Mouse (Mus musculus): ENCODE measurements at regions not wholly inside any gene's neighbourhood (a gene's known extent, or its start where the extent isn't known, plus 50 kb on each side); places are given as distances from the start of the nearest gene placed in this dataset.

DNA sequence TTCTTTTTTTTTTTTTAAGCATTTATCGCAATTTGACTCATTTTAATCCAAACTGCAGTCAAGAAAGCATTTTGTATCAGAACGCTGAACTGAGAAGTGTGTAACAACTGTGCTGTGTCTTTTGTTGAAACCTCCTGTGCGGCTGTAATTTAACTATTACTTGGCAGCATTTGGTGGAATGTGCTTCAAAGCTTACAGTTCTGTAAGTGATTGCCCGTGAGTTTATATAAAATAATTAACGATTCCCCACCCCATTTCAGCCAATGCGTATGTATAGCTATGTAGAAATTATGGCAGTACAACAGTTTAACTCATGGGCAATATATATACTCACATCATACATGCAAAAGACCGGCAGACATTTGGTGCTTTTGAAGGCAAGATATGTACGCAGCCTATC lies 421.8 kb upstream of the Ubash3b start:
- Histone ChIP-seq H3K4me2 (ENCODE audit: low read depth) (peak overlapping the region; percentile 40), H3K4me1 (ENCODE audit: control insufficient read depth, insufficient read depth, low read length) (peaks cover 8% of the 10 kb centered on the region)

DNA sequence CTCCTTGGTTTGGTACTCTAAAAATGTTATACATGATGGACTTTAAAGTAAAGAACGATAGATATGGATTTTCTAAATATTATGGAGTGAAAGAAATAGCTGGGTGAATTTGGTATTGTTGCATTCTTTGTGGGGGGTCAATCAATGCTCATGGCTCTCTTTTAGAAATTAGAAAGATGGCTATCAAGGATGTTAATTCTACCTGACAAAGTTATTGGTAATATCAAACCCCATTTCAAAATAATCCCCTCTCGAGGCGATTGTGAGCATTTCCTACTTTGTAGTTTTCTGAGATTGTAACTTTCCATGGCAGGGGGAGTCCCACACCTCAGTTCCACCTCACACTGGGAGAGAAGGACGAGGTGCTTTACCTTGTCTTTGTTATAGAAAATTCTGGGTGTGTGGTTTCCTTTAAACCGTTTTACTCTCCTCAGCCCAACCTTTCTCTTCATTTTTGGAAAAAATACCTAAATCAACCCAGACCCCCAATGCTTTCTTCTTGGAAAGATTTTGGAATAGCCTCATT lies 421.3 kb upstream of the Ubash3b start:
- Histone ChIP-seq H3K27ac (ENCODE audit: low read depth, low read length) (peak overlapping the region; percentile 91), H3K36me3 (ENCODE audit: control insufficient read depth, insufficient read depth, low read length) (no peaks in the 10 kb centered on the region; the same call in 1 of the 2 replicates), H3K4me3 (ENCODE audit: low read depth, low read length) (peak overlapping the region; percentile 45), H3K27me3 (ENCODE audit: control insufficient read depth, insufficient read depth, low read length) (no peaks in the 10 kb centered on the region), H3K9me3 (ENCODE audit: control insufficient read depth, low read length) (no peaks in the 10 kb centered on the region), H3K4me2 (ENCODE audit: low read depth) (peak overlapping the region; percentile 40), H3K9ac (ENCODE audit: low read length) (peak overlapping the region; percentile 74), H3K4me1 (ENCODE audit: control insufficient read depth, insufficient read depth, low read length) (peaks cover 8% of the 10 kb centered on the region)
- 59% methylated on average over 5 of the region's 5 CpGs for WGBS
- DNase-seq (ENCODE audit: low spot score): no peak
- ATAC-seq (ENCODE audit: insufficient read depth, low FRiP score, low TSS enrichment): no peak

More for the DNA sequence above, 421.8 kb upstream of the Ubash3b start:
- Histone ChIP-seq H3K27ac (ENCODE audit: low read depth, low read length) (peak overlapping the region; percentile 91), H3K9me3 (ENCODE audit: control insufficient read depth, low read length) (no peaks in the 10 kb centered on the region), H3K36me3 (ENCODE audit: control insufficient read depth, insufficient read depth, low read length) (no peaks in the 10 kb centered on the region; the same call in 1 of the 2 replicates), H3K4me3 (ENCODE audit: low read depth, low read length) (peak overlapping the region; percentile 45), H3K27me3 (ENCODE audit: control insufficient read depth, insufficient read depth, low read length) (no peaks in the 10 kb centered on the region), H3K9ac (ENCODE audit: low read length) (peak overlapping the region; percentile 74)
- ATAC-seq (ENCODE audit: insufficient read depth, low FRiP score, low TSS enrichment) (no peak), DNase-seq (ENCODE audit: low spot score) (no peak)
- 66% methylated on average over 8 of the region's 8 CpGs for WGBS

DNA sequence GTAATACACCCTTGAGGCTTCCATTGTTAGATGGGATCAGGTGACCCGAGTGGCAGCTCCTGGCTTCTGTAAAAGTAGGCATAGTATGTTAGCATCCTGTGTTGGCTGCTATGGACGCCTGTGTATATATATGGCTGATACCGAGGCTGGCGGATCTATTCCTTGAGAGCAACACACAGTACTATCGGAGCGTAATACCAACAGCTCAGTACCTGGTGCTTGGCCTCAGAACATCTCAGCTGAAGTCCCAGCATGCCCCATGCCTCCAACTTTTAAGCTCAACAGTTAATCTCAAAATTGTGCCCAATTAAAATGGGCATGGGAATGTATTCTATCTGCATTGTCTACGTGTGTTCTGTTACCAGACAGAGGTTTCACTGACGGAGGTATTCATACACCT lies 420.7 kb upstream of the Ubash3b start:
- Histone ChIP-seq H3K27me3 (ENCODE audit: control insufficient read depth, insufficient read depth, low read length) (no peaks in the 10 kb centered on the region), H3K36me3 (ENCODE audit: control insufficient read depth, insufficient read depth, low read length) (no peaks in the 10 kb centered on the region), H3K9me3 (ENCODE audit: control insufficient read depth, low read length) (no peaks in the 10 kb centered on the region), H3K27ac (ENCODE audit: low read depth, low read length) (peak overlapping the region; percentile 86), H3K9ac (ENCODE audit: low read length) (peak overlapping the region; percentile 65), H3K4me2 (ENCODE audit: low read depth) (peak overlapping the region; percentile 40), H3K4me3 (ENCODE audit: low read depth, low read length) (peak overlapping the region; percentile 45), H3K4me1 (ENCODE audit: control insufficient read depth, insufficient read depth, low read length) (peaks cover 8% of the 10 kb centered on the region)
- ATAC-seq (ENCODE audit: insufficient read depth, low FRiP score, low TSS enrichment) (no peak), DNase-seq (ENCODE audit: low spot score) (peak; percentile 41)
- 59% methylated on average over 8 of the region's 8 CpGs for WGBS

DNA sequence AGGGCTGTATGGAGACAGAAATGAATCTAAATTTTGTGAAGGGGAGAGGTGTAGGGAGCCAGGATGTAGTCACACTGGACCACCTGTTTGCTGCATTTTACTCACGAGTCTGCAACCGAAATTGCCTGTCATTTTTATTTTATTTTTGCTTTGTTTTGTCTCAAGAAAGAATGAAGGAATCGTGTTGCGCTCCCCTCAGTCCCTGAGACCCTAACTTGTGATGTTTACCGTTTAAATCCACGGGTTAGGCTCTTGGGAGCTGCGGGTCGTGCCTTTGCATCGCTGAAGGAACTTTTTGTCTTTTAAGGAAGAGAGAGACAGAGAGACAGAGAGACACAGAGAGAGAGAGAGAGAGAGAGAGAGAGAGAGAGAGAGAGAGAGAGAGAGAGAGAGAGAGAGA lies 420.2 kb upstream of the Ubash3b start:
- H3K4me3 ChIP-seq (ENCODE audit: low read depth, low read length): peak overlapping the region; percentile 45
- peak overlapping the region; percentile 65 for H3K9ac ChIP-seq (ENCODE audit: low read length)
- H3K27me3 ChIP-seq (ENCODE audit: control insufficient read depth, insufficient read depth, low read length): no peaks in the 10 kb centered on the region
- H3K4me2 ChIP-seq (ENCODE audit: low read depth): peak overlapping the region; percentile 40
- 23% methylated on average over 9 of the region's 9 CpGs for WGBS
- H3K9me3 ChIP-seq (ENCODE audit: control insufficient read depth, low read length): no peaks in the 10 kb centered on the region
- DNase-seq (ENCODE audit: low spot score) (no peak), ATAC-seq (ENCODE audit: insufficient read depth, low FRiP score, low TSS enrichment) (no peak)
- peak overlapping the region; percentile 86 for H3K27ac ChIP-seq (ENCODE audit: low read depth, low read length)
- no peaks in the 10 kb centered on the region for H3K36me3 ChIP-seq (ENCODE audit: control insufficient read depth, insufficient read depth, low read length)
- H3K4me1 ChIP-seq (ENCODE audit: control insufficient read depth, insufficient read depth, low read length): peaks cover 8% of the 10 kb centered on the region

DNA sequence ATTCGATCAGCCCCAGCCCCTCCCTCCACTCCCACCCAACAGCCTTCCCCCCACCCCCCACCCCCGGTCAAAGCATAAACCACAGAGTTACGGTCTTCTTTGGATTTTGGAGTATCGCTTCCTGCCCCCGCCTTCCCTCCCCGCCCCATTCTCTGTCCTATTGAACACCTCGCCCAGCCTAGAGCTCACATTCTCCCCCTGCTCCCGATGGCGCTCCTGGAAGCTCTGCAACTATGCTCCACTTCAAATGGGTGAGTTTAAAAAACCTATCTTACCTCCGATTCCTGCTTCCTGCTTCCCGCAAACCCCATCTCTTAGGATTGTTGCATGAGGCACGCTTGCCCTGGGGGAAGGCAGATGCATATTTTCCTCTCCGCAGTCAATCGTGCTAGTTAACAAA lies 419.7 kb upstream of the Ubash3b start:
- no peak for ATAC-seq (ENCODE audit: insufficient read depth, low FRiP score, low TSS enrichment)
- peak overlapping the region; percentile 40 for H3K4me2 ChIP-seq (ENCODE audit: low read depth)
- H3K36me3 ChIP-seq (ENCODE audit: control insufficient read depth, insufficient read depth, low read length): no peaks in the 10 kb centered on the region
- H3K27ac ChIP-seq (ENCODE audit: low read depth, low read length): peak overlapping the region; percentile 86
- no peaks in the 10 kb centered on the region for H3K27me3 ChIP-seq (ENCODE audit: control insufficient read depth, insufficient read depth, low read length)
- H3K4me3 ChIP-seq (ENCODE audit: low read depth, low read length): peak overlapping the region; percentile 45
- peak overlapping the region; percentile 65 for H3K9ac ChIP-seq (ENCODE audit: low read length)
- WGBS: 5% methylated on average over 14 of the region's 14 CpGs
- H3K4me1 ChIP-seq (ENCODE audit: control insufficient read depth, insufficient read depth, low read length): peaks cover 8% of the 10 kb centered on the region
- no peaks in the 10 kb centered on the region for H3K9me3 ChIP-seq (ENCODE audit: control insufficient read depth, low read length)
- DNase-seq (ENCODE audit: low spot score): peak; percentile 53

GRCm38 (mm10) chr9:41580611-41581041 lies 419.1 kb upstream of the Ubash3b start:
- DNase-seq (ENCODE audit: low spot score): peak; percentile 78
- Histone ChIP-seq H3K4me3 (ENCODE audit: low read depth, low read length) (peak overlapping the region; percentile 45), H3K4me2 (ENCODE audit: low read depth) (peak overlapping the region; percentile 40), H3K27me3 (ENCODE audit: control insufficient read depth, insufficient read depth, low read length) (no peaks in the 10 kb centered on the region), H3K9ac (ENCODE audit: low read length) (peak overlapping the region; percentile 65), H3K9me3 (ENCODE audit: control insufficient read depth, low read length) (no peaks in the 10 kb centered on the region), H3K36me3 (ENCODE audit: control insufficient read depth, insufficient read depth, low read length) (no peaks in the 10 kb centered on the region), H3K4me1 (ENCODE audit: control insufficient read depth, insufficient read depth, low read length) (peaks cover 4% of the 10 kb centered on the region), H3K27ac (ENCODE audit: low read depth, low read length) (peak overlapping the region; percentile 86)
- under 1% methylated on average over 13 of the region's 13 CpGs for WGBS
- ATAC-seq (ENCODE audit: insufficient read depth, low FRiP score, low TSS enrichment): peak; percentile 39; the same call in 1 of the 2 replicates

GRCm38 (mm10) chr9:41580067-41580466 lies 418.6 kb upstream of the Ubash3b start:
- Histone ChIP-seq H3K27ac (ENCODE audit: low read depth, low read length) (peak overlapping the region; percentile 86), H3K36me3 (ENCODE audit: control insufficient read depth, insufficient read depth, low read length) (no peaks in the 10 kb centered on the region), H3K27me3 (ENCODE audit: control insufficient read depth, insufficient read depth, low read length) (no peaks in the 10 kb centered on the region), H3K4me2 (ENCODE audit: low read depth) (peak overlapping the region; percentile 40), H3K9me3 (ENCODE audit: control insufficient read depth, low read length) (no peaks in the 10 kb centered on the region), H3K4me3 (ENCODE audit: low read depth, low read length) (peak overlapping the region; percentile 45), H3K4me1 (ENCODE audit: control insufficient read depth, insufficient read depth, low read length) (peaks cover 3% of the 10 kb centered on the region; the same call in 1 of the 2 replicates), H3K9ac (ENCODE audit: low read length) (peak overlapping the region; percentile 65)
- ATAC-seq (ENCODE audit: insufficient read depth, low FRiP score, low TSS enrichment): 0 out of 2 replicates have a peak, but pooled peaks have one; percentile 25
- 2% methylated on average over 4 of the region's 4 CpGs for WGBS
- DNase-seq (ENCODE audit: low spot score): peak; percentile 29

- DNase-seq (ENCODE audit: low spot score) (peak; percentile 72), ATAC-seq (ENCODE audit: insufficient read depth, low FRiP score, low TSS enrichment) (0 out of 2 replicates have a peak, but pooled peaks have one; percentile 32)
- Histone ChIP-seq H3K9ac (ENCODE audit: low read length) (peak overlapping the region; percentile 65), H3K4me3 (ENCODE audit: low read depth, low read length) (peak overlapping the region; percentile 45), H3K27ac (ENCODE audit: low read depth, low read length) (peak overlapping the region; percentile 86), H3K27me3 (ENCODE audit: control insufficient read depth, insufficient read depth, low read length) (no peaks in the 10 kb centered on the region), H3K9me3 (ENCODE audit: control insufficient read depth, low read length) (no peaks in the 10 kb centered on the region), H3K36me3 (ENCODE audit: control insufficient read depth, insufficient read depth, low read length) (no peaks in the 10 kb centered on the region), H3K4me2 (ENCODE audit: low read depth) (peak overlapping the region; percentile 40), H3K4me1 (ENCODE audit: control insufficient read depth, insufficient read depth, low read length) (peaks cover 3% of the 10 kb centered on the region)
- 45% methylated on average over 12 of the region's 13 CpGs for WGBS
Measured at GRCm38 (mm10) chr9:41579107-41580014, 417.9 kb upstream of the Ubash3b start.
